Mouse (Mus musculus) layer of hippocampus, postnatal 25 days (tissue): ENCODE data around the gene Mpv17l. TPM values are rescaled to one million over a fixed set of nuclear protein-coding genes. Genes with fewer than 3 reads are reported as not detected.
"Not testable (repeated sequence)": the region's sequence is repeated elsewhere in the genome, so short reads cannot be mapped to it uniquely, and the experiment has no call there.

Source experiments
- DNase-seq, 2 experiments: peaks; one replicate each; pipeline ENCODE4 v3.0.0; 2022; ENCODE audit warnings: mixed read lengths in 2 of 2, low spot score in 1 of 2; ENCODE audit errors: extremely low spot score in 1 of 2
- total RNA-seq, 2 experiments: library from RNA; stranded (reverse); gene quantifications; 2 replicates each; pipeline ENCODE4 v1.2.3; 2021

Mpv17l gene
- total RNA-seq: 10 to 100 TPM; 72.7 to 74.0 TPM

DNA sequence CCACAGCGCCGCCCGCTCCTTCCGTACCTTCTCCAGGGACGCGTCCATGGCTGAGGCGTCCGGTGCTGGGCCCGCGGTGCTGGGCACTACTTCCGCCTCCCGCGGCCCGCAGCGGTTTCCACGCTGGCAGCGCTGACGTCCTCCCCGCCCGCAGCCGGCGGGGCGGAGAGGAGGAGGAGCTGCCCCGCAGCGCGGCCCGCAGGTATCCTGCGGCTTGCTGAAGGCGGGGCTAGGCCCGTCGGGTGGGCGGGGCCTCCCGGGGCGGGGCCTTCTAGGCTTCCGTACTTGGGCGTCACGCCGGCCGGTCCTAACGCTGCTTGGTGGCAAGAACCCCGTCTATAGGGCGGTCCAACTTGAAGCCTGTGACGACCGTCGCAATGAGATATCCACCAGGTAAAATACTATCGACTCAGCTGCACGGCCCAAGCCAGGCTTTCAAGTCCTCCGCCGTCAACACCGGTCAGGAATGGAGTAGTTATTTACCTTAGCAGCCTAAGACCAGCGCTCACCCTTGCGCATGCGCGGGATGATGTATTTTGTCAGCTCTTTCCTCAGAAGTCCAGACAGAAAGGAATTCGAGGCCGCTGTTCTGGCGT lies at the start of gene Mpv17l, which contains the start of gene Pdxdc1:
Mpv17l (plus strand) TSS at position 274 of the 596 bp plus-strand sequence.
Pdxdc1 (minus strand) TSS at position 244 of the 596 bp plus-strand sequence.
- peak; percentile 94 to 99 for DNase-seq

DNA sequence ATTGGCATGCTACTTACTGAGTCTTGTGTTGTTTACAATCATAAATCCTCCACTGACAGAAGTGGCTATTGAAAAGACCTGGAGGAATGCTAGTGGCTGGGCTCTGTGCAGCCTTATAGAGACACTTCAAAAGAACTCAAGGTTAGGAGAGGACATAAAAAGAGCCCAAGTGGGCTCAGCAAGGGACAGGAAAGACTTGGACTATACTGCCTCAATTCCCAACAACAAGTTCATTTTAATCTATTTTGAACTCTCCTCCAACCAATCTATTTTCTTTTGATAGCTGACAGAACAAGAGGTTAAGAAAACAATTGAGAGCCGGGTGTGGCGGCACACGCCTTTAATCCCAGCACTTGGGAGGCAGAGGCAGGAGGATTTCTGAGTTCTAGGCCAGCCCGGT lies 49.1 kb upstream of the Mpv17l start:
- no peak for DNase-seq

DNA sequence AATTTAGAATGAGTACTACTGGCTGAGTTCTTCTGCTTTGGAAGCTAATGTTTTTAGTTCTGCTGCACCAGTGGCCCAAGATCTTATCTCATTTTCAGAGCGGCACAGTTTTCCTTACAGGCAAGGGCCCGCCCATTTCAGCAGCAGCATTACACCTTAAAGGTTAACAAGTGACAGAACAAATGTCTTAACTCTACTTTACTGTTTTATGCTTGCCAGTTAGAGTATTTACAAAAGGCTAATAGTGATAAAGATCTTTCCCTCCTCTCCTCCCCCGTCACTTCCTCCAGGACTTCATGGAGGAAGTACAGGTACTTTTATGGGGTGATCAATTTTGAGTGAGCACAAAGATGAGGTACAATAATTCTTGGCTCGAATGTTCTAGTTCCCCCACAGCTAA lies 36.9 kb upstream of the Mpv17l start:
- no peak for DNase-seq

DNA sequence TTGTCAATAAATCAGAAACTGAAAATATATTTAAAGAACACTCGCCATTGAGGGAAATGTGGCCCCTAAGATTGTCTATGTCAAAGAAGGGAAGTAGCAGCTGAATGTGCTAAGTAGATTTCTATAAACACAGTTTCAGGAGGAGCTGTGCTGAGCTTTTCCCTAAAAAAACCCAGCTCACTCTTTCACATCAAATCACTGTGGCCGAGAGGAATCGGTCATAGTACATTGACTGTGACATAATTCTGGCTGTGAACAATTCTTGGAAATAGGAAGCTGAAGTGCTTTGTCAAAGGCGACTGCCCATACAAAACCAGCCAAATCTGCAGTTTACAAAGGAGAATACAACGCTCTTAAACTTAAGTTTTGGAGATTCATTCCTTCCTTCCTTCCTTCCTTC lies 36.3 kb upstream of the Mpv17l start:
- DNase-seq: no peak

DNA sequence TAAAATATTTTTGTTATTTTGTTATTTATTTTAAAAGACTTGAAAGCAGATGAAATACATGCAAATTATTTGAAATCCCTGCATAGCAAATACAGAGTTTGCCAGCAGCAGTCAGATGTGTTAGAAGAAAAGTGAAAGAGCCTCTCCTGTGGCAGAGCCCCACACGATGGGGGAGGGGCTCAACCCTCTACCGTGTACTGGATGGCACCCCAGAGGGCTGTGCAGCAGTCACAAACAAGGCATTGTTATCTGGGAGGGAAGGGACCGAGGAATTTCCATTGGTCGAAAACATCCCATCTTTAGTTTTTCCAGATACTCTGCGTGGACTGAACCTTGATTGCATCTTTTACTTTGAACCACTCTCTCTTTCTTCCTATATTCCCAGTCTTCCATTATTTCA lies 35.6 kb upstream of the Mpv17l start:
- DNase-seq: peak in 1 of 2 experiments; percentile 14

DNA sequence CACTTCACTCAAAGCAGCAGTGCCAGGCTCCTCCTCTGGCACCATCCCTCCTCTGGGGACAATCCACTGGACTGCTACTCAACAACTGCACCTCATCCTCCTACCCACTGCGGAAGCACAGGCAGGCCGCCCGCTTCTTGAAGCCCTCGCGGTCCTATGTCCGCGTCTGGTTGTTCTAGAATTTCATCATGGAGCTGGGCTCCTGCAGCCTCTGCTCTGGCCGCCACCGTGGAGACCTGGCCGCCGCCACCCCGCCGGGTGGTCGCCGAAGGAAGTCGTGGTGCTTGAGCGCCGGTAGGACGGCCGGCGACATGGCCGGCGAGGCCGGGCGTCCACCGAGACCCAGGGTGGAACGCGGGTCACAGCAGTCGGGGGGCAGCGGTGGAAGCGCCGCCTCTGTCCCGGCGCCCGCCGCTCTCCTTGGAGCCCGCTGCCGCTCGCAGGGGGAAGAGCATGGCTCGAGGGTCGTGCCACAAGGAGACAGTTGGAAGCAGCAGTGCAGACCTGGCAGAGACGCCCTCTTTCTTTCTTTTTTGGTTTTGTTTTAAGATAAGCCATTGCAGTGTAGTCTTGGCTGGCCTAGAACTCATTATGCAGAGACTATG lies 34.9 kb upstream of the Mpv17l start:
- DNase-seq: no peak

DNA sequence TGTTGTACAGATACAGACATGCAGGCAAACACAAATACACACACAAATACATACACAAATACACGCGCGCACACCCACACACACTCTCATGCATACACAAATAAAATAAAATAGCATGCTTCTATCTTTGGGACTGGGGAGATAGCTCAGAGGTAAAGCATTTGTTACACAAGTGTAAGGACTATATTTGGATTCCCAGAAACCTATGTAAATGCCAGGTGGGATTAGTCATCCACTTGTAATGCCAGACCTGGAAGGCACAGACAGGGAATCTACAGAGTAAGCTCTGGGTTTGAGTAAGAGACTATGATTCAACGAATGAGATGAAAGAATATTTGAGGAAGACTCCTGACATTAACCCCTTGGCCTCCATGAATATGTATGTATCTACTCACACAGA lies 27.5 kb upstream of the Mpv17l start:
- no peak for DNase-seq

DNA sequence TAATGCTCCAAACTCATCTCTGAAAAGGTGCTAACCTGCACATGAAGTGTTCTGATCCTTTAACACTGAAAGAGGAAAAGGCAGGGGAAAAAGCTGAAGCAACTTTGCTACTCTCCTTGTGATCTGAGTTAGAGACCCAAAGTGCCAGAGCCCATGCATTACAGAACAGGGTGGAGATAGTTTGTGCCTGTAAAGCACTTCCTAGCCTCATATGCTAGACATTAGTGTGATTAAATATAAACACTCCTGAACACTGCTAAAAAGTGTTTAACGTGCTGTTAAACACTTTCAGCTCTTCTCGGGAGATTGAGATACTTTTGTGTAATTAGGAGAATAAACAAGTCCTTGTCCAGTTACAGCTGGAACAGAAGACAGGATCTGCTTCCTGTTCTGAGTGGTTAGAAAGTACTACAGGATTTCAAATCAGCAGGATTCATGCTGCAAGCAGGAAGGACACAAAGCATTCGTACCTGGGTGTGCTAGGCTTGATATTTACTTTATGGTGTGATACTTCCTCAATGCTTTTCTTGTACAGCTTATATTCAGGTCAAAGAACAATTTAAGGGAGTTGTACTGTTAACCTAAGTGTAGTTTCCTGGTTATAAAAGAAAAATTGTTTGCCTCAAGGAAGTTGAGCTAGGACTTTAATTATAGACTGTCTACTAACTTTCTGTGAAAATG lies 19.7 kb upstream of the Mpv17l start:
- no peak for DNase-seq

DNA sequence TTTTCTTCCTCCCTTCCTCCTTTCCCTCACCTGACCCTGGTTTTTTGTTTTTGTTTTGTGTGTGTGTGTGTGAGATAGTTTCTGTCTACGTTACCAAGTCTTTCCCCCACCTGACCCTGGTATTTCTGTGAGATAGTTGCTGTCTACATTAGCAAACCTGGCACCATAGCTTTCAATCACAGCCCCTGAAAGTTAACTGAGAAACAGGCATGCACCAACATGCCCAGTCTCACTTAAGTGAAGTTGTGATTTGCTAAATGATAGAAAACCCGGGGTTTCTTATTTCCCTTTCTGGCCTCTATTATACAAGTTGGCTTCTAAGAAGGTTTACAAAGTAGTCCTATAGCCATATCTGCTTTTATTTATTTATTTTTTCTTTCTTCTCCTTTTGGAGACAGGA lies 12.5 kb upstream of the Mpv17l start:
- DNase-seq: no peak

DNA sequence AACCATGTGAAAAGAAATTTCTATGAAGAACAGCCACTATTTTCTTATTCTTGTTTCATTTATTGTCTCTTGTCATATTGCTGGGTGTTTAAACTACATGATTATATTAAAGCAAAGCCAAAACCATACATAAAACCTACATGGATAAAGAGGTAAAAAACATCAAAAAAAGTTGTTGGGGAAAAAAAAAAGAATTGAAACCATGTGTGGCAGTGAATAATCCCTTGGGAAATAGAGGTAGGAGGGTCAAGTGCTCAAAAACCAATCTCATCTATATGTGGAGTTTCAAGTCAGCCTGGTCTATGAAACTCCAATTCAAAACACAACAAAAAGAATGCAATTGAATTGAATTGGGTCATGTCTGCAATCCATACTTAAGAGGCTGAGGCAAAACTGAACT lies 10.1 kb upstream of the Mpv17l start:
- no peak for DNase-seq

DNA sequence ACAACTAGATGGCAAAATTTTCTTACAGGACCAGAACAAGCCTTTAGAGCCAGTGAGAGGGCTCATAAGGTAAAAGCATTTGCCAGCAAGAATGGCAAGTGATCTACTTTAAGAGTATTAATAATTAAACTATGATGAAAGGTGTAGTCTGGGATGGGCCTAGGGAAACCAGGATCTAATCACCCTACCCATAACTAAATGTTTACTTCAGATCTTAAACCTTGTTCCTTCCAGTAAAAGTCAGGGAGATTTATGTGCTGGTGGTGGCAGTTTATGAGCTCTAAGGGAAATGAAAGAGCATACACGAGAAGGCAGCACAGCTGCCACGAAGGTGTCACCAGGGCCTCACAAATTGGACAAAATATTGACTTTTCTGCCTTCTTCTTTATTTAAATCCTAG lies 8.9 kb upstream of the Mpv17l start:
- no peak for DNase-seq

DNA sequence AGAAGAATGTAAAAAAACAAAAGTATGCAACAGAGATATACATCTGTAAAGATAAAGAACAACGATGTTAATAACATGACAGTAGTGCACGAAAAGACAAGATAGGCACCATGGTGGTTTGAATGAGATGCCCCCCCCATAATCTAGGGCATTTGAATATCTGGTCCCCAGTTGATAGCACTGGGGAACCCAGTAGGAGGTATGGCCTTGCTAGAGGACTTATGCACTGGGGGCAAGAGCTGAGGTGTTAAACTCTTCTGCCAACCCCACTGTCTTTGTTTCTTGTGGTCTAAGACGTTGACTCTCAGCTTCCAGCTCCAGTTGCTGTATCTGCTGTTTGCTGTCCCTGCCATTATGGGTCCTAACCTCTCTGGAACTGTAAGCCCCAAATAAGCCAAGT lies 7.2 kb upstream of the Mpv17l start:
- DNase-seq: no peak

DNA sequence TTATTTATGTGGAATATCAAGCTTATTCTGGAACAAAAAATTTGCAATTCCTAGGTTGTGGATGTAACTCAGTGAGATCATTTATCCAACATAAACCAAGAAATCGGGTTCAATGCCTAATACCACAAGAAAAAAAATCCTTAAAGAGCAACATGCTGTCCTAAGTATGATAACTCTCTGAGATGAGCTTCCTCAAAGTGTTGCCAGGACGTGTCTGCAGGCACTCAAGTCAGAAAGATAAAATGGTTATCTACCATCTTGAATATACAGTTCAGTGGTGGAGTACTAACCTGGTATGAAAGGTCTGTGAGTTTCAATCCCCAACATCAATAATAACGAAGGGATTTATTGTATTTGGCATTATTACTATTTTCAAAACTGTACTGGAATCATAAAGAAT lies 6.6 kb upstream of the Mpv17l start:
- no peak for DNase-seq

DNA sequence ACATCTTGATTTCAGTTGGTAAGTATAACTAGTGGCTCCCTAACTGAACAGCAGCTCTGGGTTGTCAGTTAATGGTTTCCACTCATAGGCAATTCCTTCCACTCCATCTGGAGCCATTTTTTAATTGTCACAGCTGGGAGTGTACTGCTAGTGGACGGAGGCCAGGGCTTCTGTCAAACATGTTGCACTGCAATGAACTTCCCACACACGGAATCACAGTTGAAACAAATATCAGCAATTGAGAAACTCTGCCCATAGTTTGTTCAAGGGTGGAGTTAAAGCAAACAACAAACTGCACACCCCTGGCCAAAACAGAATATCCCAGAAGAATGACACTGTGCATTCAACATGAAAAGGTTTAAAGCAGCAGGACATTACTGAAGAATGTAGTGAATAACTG lies 4.0 kb upstream of the Mpv17l start:
- DNase-seq: no peak

DNA sequence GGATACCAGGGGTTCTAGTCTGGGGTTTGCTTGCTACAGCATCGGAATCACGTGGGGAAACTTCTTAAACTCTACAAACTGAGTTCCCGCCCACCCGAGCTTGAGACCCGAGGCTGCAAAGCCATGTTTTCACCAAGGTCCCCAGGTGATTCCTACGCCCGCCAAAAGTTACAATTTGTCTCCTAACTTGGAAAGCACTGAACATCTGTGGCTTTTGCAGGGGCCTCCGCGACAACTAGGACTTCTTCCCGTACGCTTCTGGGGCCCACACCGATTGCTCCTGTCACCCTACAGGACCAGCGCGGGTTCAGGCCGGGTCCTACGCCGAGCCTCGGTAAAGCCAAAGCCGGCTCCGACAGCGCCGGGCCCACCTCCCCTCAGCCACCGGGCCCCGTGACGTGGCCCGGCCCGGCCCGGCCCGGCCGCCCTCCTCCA lies 547 bp upstream of the Mpv17l start:
- no peak for DNase-seq

DNA sequence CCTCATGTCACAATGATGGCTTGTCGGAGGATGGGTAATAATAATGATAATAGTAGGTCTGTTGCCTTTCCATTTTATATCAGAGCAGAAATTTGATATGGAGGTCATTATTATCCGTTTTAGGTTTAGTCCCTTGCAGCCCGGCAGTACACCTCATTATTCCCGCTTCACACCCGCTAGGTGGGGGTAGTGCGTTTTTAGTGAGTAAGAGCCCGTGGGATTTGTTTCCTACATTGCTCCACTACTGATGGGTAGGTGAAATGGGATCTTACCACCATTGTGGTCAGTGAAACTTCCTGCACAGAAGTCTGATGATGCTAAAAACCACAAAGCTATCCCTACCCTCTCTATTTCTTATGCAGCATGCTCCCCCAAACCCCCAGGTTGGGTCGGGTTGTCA lies 527 bp downstream of the Mpv17l start:
- DNase-seq: peak in 1 of 2 experiments; percentile 70

DNA sequence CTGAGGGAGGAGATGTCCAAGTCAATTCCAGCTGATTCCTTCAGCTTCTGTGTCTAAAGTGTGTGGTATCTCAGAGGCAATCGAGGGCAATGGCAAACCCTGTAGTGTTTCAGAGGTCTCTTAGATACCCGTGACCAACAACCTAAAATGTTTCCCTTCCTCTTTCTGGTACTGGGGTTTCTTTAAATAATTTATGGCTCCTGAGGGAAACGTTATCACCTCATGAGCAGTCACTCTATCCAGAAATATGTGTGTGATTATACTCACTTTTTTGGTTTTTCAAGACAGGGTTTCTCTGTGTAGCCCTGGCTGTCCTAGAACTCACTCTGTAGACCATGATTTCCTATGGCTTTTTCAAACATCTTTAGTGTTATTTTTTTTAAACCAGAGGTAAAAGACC lies 4.3 kb downstream of the Mpv17l start:
- no peak for DNase-seq

DNA sequence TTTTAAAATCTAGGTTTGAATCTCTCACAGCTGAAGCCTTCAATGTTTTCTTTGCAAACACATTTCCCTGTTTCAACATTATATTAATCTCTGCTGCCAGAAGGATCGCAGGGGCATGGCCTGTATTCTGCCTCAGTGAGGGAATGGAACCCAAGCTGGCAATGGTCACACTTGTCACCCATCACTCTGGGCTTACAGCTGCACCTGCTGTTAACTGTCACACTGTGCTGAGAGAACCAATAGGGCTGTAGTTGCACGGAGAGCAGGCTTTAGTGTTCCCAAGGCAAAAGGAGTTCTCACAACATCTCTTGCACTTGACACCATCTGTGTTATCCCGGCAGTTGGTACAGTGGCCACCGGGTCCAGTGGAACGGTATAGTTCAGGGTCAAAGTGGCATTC lies 17.1 kb downstream of the Mpv17l start:
- DNase-seq: no peak

DNA sequence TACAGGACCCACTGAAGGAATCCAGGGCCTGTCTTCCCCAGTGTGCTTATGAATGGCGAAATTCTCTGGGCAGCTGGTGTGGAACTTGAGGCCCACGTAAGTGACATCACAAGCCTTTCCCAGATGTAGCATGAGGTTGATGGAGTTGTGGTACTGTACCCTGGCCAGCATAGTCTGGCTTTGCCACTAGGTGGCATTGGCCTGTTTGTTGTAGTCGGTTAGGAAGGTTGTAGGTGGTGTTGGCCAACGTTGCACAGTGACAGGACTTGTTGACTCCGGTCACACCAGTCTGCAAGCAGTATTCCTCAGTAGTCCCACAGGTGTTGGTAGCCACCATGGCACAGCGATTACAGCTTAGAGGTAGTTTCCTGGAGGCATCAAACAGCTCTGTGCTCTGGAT lies 18.1 kb downstream of the Mpv17l start:
- DNase-seq: no peak

DNA sequence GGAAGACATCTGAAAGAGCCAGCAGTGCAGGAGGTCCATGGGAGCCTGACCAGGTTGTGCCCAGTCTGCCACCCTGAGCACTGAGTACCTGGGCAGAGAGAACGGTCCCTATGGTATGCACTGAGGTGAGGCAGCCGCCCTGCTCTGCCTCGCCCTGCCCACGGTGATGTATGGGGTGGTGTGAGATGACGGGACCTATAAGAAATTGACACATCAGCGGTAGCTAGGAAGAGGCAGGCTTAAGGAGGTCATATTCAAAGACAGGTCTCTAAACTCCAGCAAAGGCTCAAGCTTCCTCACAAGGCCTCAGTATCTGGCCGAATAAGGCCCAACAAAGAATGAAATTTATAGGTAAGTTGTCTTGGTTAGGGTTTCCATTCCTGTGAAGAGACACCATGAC lies 18.8 kb downstream of the Mpv17l start:
- DNase-seq: no peak

DNA sequence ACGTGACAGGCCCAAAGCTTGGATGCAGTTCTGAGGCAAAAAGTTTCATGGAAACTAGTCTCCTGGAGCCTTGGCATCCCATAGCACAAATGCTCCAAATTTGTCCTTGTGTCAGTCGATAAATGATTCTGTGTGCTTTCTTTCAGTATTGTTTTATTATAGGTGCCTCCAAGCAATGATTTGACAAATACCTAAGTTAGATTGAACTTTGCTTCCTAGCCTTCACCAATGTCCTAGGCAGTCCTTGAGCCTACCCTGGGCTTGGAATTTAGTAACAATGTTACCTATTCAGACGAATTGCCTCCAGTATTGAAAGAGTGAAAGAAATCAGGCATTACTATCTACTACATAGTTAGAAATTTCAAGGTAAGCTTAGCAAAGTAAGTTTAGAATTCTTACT lies 19.5 kb downstream of the Mpv17l start:
- not testable (repeated sequence) for DNase-seq

DNA sequence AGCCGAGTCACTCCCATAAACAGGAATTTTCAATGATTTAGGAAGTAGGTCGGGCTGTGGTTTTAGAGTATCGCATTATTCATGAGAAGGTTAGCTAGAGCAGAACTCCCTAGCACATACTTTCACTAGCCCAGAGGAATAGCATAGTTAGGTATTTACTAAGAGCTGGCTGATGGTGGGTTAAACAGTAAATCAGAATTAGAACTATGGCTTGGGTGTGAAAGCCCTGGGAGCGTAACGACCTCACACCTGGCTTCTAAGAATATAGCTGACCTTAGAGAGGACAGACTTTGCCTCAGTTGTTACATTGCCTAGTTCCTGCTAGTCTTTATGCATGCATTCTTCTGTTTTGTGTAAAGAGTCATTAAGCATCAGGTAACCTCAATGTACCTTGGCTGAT lies 20.0 kb downstream of the Mpv17l start:
- DNase-seq: not testable (repeated sequence)
